Comparison of ENCODE assay signal across 26 mouse cellular contexts in genomic region chr1:84854966-84855365, GRCm38 (mm10).
"Had no signal": no experiment of that assay in that cellular context is flagged by ENCODE, and none has a peak within 500 bp of the region (broad histone marks: within the 10 kb centered on the region; RNA-seq: fewer than 3 reads in every experiment).

No protein-coding gene starts in this region.

- DNase-seq: gastrocnemius, adult 2 months; gastrocnemius, postnatal 10 days; gastrocnemius, postnatal 25 days; heart, adult 2 months; heart, postnatal 4 days; kidney, adult 18-20 months; kidney, adult 8-10 months; kidney, postnatal 10 days; kidney, postnatal 25 days; kidney, postnatal 4 days; layer of hippocampus, adult 9-11 months; liver; liver, embryonic 13.5 days had no signal

- H3K4me2 ChIP-seq: heart, embryonic 12.5 days; hindbrain, embryonic 12.5 days; hindbrain, embryonic 14.5 days; intestine, embryonic 15.5 days; limb, embryonic 12.5 days; liver, embryonic 11.5 days; liver, embryonic 13.5 days; liver, embryonic 15.5 days had no signal

- H3K27ac ChIP-seq: gastrocnemius, adult 2 months; heart, adult 2 months; hindbrain, embryonic 10.5 days; hindbrain, embryonic 12.5 days; hindbrain, embryonic 14.5 days; intestine, embryonic 15.5 days; left cerebral cortex, adult 2 months; limb, embryonic 10.5 days; limb, embryonic 12.5 days; liver, embryonic 13.5 days; liver, embryonic 15.5 days had no signal

- H3K4me1 ChIP-seq: hindbrain, embryonic 12.5 days; intestine, embryonic 15.5 days; limb, embryonic 10.5 days; limb, embryonic 12.5 days had no signal

- H3K9me3 ChIP-seq: heart, embryonic 12.5 days; hindbrain, embryonic 10.5 days; hindbrain, embryonic 12.5 days; intestine, embryonic 15.5 days; limb, embryonic 10.5 days; limb, embryonic 12.5 days; liver, embryonic 13.5 days; liver, embryonic 15.5 days had no signal

- H3K36me3 ChIP-seq: heart, embryonic 12.5 days; hindbrain, embryonic 10.5 days; hindbrain, embryonic 12.5 days; intestine, embryonic 15.5 days; limb, embryonic 10.5 days; limb, embryonic 12.5 days; liver, embryonic 13.5 days; liver, embryonic 15.5 days had no signal

- ATAC-seq: hindbrain, embryonic 16.5 days; inflammation-experienced regulatory T-cells, adult 6 months; intestine, embryonic 15.5 days; intestine, postnatal 0 days had no signal

- H3K4me3 ChIP-seq: gastrocnemius, adult 2 months; heart, adult 2 months; heart, embryonic 12.5 days; hindbrain, embryonic 10.5 days; hindbrain, embryonic 12.5 days; intestine, embryonic 15.5 days; left cerebral cortex, adult 2 months; limb, embryonic 10.5 days; limb, embryonic 12.5 days; liver, embryonic 13.5 days; liver, embryonic 15.5 days had no signal

- H3K27me3 ChIP-seq: heart, embryonic 12.5 days; hindbrain, embryonic 12.5 days; intestine, embryonic 15.5 days; limb, embryonic 12.5 days; liver, embryonic 13.5 days; liver, embryonic 15.5 days had no signal

- H3K9ac ChIP-seq: heart, embryonic 12.5 days; hindbrain, embryonic 12.5 days; hindbrain, embryonic 14.5 days; intestine, embryonic 15.5 days; limb, embryonic 12.5 days; liver, embryonic 13.5 days; liver, embryonic 15.5 days had no signal
